Mouse (Mus musculus): ENCODE measurements at regions not wholly inside any gene's neighbourhood (a gene's known extent, or its start where the extent isn't known, plus 50 kb on each side); places are given as distances from the start of the nearest gene placed in this dataset.

- no peaks in the 10 kb centered on the region for H3K27me3 ChIP-seq (ENCODE audit: control insufficient read depth, insufficient read depth, low read length)
- H3K9ac ChIP-seq (ENCODE audit: low read length): no peak overlapping the region
- DNase-seq (ENCODE audit: low spot score) (no peak), ATAC-seq (ENCODE audit: low FRiP score, low TSS enrichment) (no peak)
- 61% methylated on average over 3 of the region's 3 CpGs for WGBS
- H3K36me3 ChIP-seq (ENCODE audit: control insufficient read depth, insufficient read depth, low read length): no peaks in the 10 kb centered on the region
- TF ChIP-seq EP300 (optimal IDR thresholded peaks at IDR 0.05) (no peak), CTCF (IDR thresholded peaks at IDR 0.05; ENCODE audit: low read depth) (no peak)
- H3K4me1 ChIP-seq (replicated peaks; ENCODE audit: control insufficient read depth, insufficient read depth): no peaks in the 10 kb centered on the region
- no peak overlapping the region for H3K4me3 ChIP-seq (ENCODE audit: low read depth, low read length)
- no peak overlapping the region for H3K4me2 ChIP-seq (replicated peaks; ENCODE audit: low read depth)
- no peaks in the 10 kb centered on the region for H3K9me3 ChIP-seq (ENCODE audit: control insufficient read depth, low read length)
- no peak overlapping the region for H3K27ac ChIP-seq (replicated peaks)
These were observed 68.1 kb upstream of the Adamts18 start for GRCm38 (mm10) chr8:113916649-113917048.

DNA sequence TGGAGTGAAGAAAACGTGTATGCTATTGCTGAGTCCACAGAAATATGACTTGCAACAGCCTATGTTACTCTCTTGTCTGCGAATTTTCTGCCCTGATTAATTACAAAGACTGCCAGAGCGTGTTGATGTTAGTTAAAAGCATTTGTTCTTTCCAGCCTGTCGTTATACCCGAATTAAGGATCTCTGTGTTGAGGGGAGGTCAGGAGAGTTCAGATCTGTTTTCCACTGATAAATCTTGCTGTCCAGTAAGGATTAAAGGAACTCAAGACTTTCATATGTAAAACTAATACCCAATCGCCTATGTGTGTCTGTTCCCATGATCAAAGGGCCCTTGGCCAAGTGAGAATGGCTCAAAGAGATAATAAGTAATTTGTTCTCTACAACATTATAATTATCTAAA is 68.7 kb upstream of the Adamts18 start:
- no peak for DNase-seq (ENCODE audit: low spot score)
- whole genome bisulfite sequencing: 28% methylated on average over 6 of the region's 6 CpGs

GRCm38 (mm10) chr8:113920306-113920705 is 71.8 kb upstream of the Adamts18 start:
- H3K27me3 ChIP-seq (ENCODE audit: control insufficient read depth, insufficient read depth, low read length): no peaks in the 10 kb centered on the region
- no peak for TF ChIP-seq CTCF (IDR thresholded peaks at IDR 0.05; ENCODE audit: low read depth)
- no peak for ATAC-seq (ENCODE audit: low FRiP score, low TSS enrichment)
- H3K36me3 ChIP-seq (ENCODE audit: control insufficient read depth, insufficient read depth, low read length): no peaks in the 10 kb centered on the region
- H3K9ac ChIP-seq (ENCODE audit: low read length): no peak overlapping the region
- no peak overlapping the region for H3K27ac ChIP-seq (replicated peaks)
- WGBS: 60% methylated on average over 2 of the region's 2 CpGs
- DNase-seq (ENCODE audit: low spot score): no peak
- H3K9me3 ChIP-seq (ENCODE audit: control insufficient read depth, low read length): no peaks in the 10 kb centered on the region
- no peak overlapping the region for H3K4me3 ChIP-seq (ENCODE audit: low read depth, low read length)
- no peaks in the 10 kb centered on the region for H3K4me1 ChIP-seq (replicated peaks; ENCODE audit: control insufficient read depth, insufficient read depth)
- H3K4me2 ChIP-seq (replicated peaks; ENCODE audit: low read depth): no peak overlapping the region

More for the DNA sequence above, 68.7 kb upstream of the Adamts18 start:
- no peak for ATAC-seq (ENCODE audit: low FRiP score, low TSS enrichment)
- H3K4me2 ChIP-seq (replicated peaks; ENCODE audit: low read depth): no peak overlapping the region
- H3K9ac ChIP-seq (ENCODE audit: low read length): no peak overlapping the region
- no peak overlapping the region for H3K4me3 ChIP-seq (ENCODE audit: low read depth, low read length)
- no peak overlapping the region for H3K27ac ChIP-seq (replicated peaks)
- H3K36me3 ChIP-seq (ENCODE audit: control insufficient read depth, insufficient read depth, low read length): no peaks in the 10 kb centered on the region
- no peaks in the 10 kb centered on the region for H3K4me1 ChIP-seq (replicated peaks; ENCODE audit: control insufficient read depth, insufficient read depth)
- no peaks in the 10 kb centered on the region for H3K9me3 ChIP-seq (ENCODE audit: control insufficient read depth, low read length)
- no peaks in the 10 kb centered on the region for H3K27me3 ChIP-seq (ENCODE audit: control insufficient read depth, insufficient read depth, low read length)
- no peak for TF ChIP-seq CTCF (IDR thresholded peaks at IDR 0.05; ENCODE audit: low read depth)
- TF ChIP-seq EP300 (optimal IDR thresholded peaks at IDR 0.05): no peak

- TF ChIP-seq EP300 (optimal IDR thresholded peaks at IDR 0.05): no peak
- TF ChIP-seq CTCF (IDR thresholded peaks at IDR 0.05; ENCODE audit: low read depth): no peak
- DNase-seq (ENCODE audit: low spot score): no peak
- Histone ChIP-seq H3K9me3 (ENCODE audit: control insufficient read depth, low read length) (no peaks in the 10 kb centered on the region), H3K27ac (replicated peaks) (no peak overlapping the region), H3K4me1 (replicated peaks; ENCODE audit: control insufficient read depth, insufficient read depth) (no peaks in the 10 kb centered on the region), H3K4me2 (replicated peaks; ENCODE audit: low read depth) (no peak overlapping the region), H3K4me3 (ENCODE audit: low read depth, low read length) (no peak overlapping the region), H3K36me3 (ENCODE audit: control insufficient read depth, insufficient read depth, low read length) (no peaks in the 10 kb centered on the region), H3K27me3 (ENCODE audit: control insufficient read depth, insufficient read depth, low read length) (no peaks in the 10 kb centered on the region), H3K9ac (ENCODE audit: low read length) (no peak overlapping the region)
- 37% methylated on average over 3 of the region's 3 CpGs for WGBS
- no peak for ATAC-seq (ENCODE audit: low FRiP score, low TSS enrichment)
These were observed 74.8 kb upstream of the Adamts18 start for GRCm38 (mm10) chr8:113923381-113923780.

DNA sequence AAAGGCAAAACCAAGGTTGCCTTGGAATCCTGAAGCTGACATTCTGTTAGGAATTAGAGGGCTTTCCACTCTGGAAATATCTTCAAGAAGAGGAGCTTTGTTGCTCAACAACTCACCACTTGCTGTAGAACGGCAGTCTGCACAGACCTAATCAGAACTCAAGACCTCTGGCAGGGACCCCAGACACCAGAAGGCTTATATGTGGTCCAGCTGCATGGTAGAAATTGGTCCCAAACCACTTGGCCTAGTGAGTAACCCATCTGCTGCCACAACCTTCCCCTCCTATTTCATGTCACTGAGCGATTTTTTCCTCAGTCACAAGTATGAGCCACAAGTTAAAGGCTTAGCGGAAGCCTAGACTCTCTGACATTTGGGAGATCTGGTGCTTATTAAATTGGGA is 105.2 kb upstream of the Adamts18 start:
- WGBS: 84% methylated on average over 3 of the region's 3 CpGs
- TF ChIP-seq EP300 (optimal IDR thresholded peaks at IDR 0.05): no peak
- no peak for TF ChIP-seq CTCF (IDR thresholded peaks at IDR 0.05; ENCODE audit: low read depth)
- Histone ChIP-seq H3K9ac (ENCODE audit: low read length) (no peak overlapping the region), H3K4me1 (replicated peaks; ENCODE audit: control insufficient read depth, insufficient read depth) (no peaks in the 10 kb centered on the region), H3K27ac (replicated peaks) (no peak overlapping the region), H3K27me3 (ENCODE audit: control insufficient read depth, insufficient read depth, low read length) (no peaks in the 10 kb centered on the region), H3K4me2 (replicated peaks; ENCODE audit: low read depth) (no peak overlapping the region), H3K9me3 (ENCODE audit: control insufficient read depth, low read length) (no peaks in the 10 kb centered on the region), H3K36me3 (ENCODE audit: control insufficient read depth, insufficient read depth, low read length) (no peaks in the 10 kb centered on the region), H3K4me3 (ENCODE audit: low read depth, low read length) (no peak overlapping the region)
- DNase-seq (ENCODE audit: low spot score) (no peak), ATAC-seq (ENCODE audit: low FRiP score, low TSS enrichment) (no peak)

GRCm38 (mm10) chr8:113956439-113957043 is 108.0 kb upstream of the Adamts18 start:
- H3K36me3 ChIP-seq (ENCODE audit: control insufficient read depth, insufficient read depth, low read length): no peaks in the 10 kb centered on the region
- ATAC-seq (ENCODE audit: low FRiP score, low TSS enrichment): no peak
- no peak overlapping the region for H3K27ac ChIP-seq (replicated peaks)
- no peak overlapping the region for H3K9ac ChIP-seq (ENCODE audit: low read length)
- H3K4me1 ChIP-seq (replicated peaks; ENCODE audit: control insufficient read depth, insufficient read depth): no peaks in the 10 kb centered on the region
- 64% methylated on average over 14 of the region's 14 CpGs for WGBS
- no peak for DNase-seq (ENCODE audit: low spot score)
- no peak overlapping the region for H3K4me2 ChIP-seq (replicated peaks; ENCODE audit: low read depth)
- no peak for TF ChIP-seq EP300 (optimal IDR thresholded peaks at IDR 0.05)
- TF ChIP-seq CTCF (IDR thresholded peaks at IDR 0.05; ENCODE audit: low read depth): no peak
- no peak overlapping the region for H3K4me3 ChIP-seq (ENCODE audit: low read depth, low read length)
- no peaks in the 10 kb centered on the region for H3K9me3 ChIP-seq (ENCODE audit: control insufficient read depth, low read length)
- no peaks in the 10 kb centered on the region for H3K27me3 ChIP-seq (ENCODE audit: control insufficient read depth, insufficient read depth, low read length)

Measured in stomach, postnatal 0 days (tissue).